Mouse (Mus musculus): ENCODE measurements around the gene Myo1a.

Myo1a gene

DNA sequence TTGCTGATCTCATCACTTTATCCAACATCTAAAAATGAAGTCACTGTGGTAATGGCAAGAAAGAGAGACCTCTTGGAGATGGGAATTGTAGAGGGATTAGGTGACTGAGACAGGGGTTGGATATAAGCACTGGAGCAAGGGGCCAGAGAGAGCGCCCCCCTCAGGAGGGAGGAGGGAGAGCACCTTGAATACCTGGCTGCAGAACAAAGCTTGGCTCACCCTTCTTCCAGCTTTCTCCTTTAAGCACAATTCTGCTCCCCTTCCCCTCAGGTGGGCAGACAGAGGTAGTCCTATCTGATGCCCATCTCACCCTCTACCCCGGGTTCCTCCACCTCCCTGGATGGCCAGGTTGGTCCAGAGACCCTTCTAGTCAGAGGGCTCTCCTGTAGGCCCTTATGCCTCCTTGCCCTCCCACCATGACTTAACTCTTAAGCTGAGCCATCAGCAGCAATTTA, at the start of gene Myo1a:
Gene Myo1a, plus strand, starts transcription at position 405 of the 455 bp plus-strand sequence.
- no peak for DNase-seq (ENCODE audit: low read depth, low spot score)

- peak; percentile 62 for DNase-seq (ENCODE audit: low read depth, low spot score)
Observed at GRCm38 (mm10) chr10:127657617-127658016, 47.4 kb upstream of the Myo1a start.

DNA sequence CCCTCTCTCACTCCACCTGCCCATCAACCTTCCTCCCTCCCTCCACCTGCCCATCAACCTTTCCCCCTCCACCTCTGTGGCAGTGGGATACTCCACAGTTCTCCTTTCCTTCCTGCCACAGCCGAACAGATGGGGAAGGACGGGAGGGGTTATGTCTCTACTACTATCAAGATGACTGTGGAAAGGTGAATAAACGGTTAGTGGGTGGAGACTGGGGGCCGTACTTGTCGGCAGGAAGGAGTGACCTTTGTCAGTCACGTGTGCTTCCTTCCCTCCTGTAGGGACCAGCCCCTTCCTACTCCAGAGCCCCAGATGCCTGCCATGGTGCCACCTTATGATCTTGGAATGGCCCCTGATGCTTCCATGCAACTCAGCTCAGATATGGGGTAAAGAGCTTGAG, 46.9 kb upstream of the Myo1a start:
- DNase-seq (ENCODE audit: low read depth, low spot score), result peak; percentile 92

- DNase-seq (ENCODE audit: low read depth, low spot score), result no peak
Observed at GRCm38 (mm10) chr10:127659551-127659950, 45.4 kb upstream of the Myo1a start.

DNA sequence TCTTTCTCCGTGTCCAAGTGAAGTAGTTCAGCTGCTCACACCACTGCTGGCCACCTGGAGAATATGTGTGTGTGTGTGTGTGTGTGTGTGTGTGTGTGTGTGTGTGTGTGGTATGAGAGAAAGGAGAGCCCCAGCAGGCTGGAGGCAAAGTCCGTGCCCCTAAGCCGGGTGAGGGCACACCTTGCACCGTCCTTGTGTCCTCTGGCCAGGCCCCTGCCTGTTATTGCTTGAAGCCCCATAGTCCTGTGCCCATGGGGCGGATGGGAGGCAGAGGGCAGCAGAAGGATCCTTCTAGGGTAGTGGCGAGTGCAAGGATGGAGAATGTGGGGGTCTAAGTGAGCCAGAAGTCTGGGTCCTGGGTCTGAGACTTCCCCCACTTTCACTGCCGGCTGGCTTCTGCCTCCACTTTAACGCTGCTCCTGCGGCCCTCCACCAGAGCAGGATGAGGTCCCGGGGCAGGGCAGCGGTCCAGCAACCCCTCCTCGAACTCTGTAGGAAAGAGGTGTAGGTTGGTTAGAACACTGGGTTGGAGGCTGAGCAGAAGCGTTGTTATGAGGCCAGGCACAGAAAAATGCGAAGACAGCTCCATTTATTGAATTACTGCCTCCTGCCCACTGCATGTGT, 43.6 kb upstream of the Myo1a start:
- DNase-seq (ENCODE audit: low read depth, low spot score), result no peak

DNA sequence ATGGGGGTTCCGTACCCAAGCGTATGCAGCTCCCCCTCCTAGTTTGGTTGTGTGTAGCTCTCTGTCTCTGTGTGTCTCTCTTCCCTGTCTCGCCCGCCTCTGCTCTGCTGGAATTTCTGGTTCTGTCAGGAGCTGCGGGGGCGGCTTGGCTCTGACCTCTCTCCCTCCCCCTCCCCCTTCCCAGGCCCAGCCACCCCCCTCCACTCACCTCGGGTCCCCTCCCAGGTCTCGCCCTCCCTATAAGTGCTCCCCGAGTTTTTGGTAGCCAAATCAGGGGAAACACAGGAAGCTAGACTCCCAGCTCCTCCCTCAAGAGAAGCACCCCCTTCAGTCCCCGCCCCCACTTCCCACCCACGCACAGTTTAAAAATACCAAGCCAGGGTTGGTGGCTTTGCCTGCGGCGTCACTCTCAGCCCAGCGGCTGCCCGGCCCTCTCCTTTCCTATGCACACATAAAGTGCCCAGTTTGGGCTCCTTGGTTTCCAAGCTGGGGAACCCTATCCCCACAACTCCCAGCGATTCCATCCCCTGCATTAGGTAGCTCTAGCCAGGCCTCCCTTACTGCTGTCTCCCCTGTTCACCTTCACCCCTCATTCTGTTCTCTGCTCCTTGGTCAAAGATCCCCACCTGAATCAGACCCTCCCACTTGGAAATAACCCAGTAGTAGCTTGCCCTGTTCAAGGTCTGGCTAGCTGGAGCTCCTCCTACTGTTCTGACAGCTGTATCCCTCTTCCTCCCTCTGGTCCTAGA, 42.9 kb upstream of the Myo1a start:
- DNase-seq (ENCODE audit: low read depth, low spot score), result peak; percentile 61

- no peak for DNase-seq (ENCODE audit: low read depth, low spot score)
Observed at GRCm38 (mm10) chr10:127662666-127663253, 42.2 kb upstream of the Myo1a start.

DNA sequence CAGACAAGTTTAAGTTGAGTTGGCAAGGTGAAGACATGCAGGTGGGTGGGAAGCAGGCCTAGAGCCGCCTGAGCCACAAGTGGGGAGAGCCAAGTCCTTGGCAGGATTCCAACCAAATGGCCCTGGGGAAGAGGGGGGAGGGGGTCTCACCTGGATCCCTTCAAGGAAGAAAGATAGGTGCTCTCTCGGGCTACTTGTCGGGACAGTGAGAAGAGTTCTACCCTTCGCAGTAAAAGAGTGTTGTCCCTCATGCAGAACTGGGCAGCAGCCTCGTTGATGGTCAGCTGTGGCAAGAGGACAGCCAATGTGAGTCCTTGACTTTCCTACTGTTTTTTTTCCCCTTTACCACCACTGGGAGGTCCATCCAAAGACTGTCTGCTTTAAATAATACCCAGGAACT, 41.4 kb upstream of the Myo1a start:
- DNase-seq (ENCODE audit: low read depth, low spot score), result no peak

- DNase-seq (ENCODE audit: low read depth, low spot score), result no peak
Observed at GRCm38 (mm10) chr10:127664166-127664565, 40.8 kb upstream of the Myo1a start.

- no peak for DNase-seq (ENCODE audit: low read depth, low spot score)
Observed at GRCm38 (mm10) chr10:127664891-127665290, 40.1 kb upstream of the Myo1a start.

GRCm38 (mm10) chr10:127665366-127666181, 39.4 kb upstream of the Myo1a start:
- peak; percentile 38 for DNase-seq (ENCODE audit: low read depth, low spot score)

GRCm38 (mm10) chr10:127666501-127667268, 38.3 kb upstream of the Myo1a start, which contains the start of gene Nemp1:
Gene Nemp1 (plus strand): TSS chr10:127666901.
- DNase-seq (ENCODE audit: low read depth, low spot score), result peak; percentile 74

- peak; percentile 93 for DNase-seq (ENCODE audit: low read depth, low spot score)
Observed at GRCm38 (mm10) chr10:127667269-127668092, 37.5 kb upstream of the Myo1a start.

GRCm38 (mm10) chr10:127668093-127669050, 36.6 kb upstream of the Myo1a start, which contains the start of gene Nab2:
Gene Nab2 (minus strand): TSS chr10:127668568.
- DNase-seq (ENCODE audit: low read depth, low spot score), result peak; percentile 71

DNA sequence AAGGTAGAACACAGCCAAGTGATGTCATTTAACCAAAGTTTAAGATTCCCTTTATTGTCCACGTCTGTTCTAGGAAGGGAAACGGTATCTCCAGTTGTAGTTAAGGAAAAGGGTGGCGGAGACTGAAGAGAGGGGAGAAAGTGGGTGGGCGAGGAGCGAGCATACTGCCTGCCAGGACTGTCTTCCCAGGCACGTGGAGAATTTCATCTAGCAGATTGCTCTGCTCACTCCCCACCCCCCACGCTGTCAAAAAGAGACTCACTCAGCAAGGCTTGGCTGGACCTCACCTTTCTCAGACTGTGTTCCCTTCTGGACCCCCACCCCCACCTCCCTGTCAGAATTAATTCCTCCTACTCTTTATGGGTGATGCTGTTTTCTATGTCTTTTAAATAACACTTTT, 35.8 kb upstream of the Myo1a start:
- DNase-seq (ENCODE audit: low read depth, low spot score), result no peak

GRCm38 (mm10) chr10:127670185-127670584, 34.8 kb upstream of the Myo1a start:
- DNase-seq (ENCODE audit: low read depth, low spot score), result peak; percentile 29

GRCm38 (mm10) chr10:127671276-127671675, 33.7 kb upstream of the Myo1a start:
- peak; percentile 52 for DNase-seq (ENCODE audit: low read depth, low spot score)

DNA sequence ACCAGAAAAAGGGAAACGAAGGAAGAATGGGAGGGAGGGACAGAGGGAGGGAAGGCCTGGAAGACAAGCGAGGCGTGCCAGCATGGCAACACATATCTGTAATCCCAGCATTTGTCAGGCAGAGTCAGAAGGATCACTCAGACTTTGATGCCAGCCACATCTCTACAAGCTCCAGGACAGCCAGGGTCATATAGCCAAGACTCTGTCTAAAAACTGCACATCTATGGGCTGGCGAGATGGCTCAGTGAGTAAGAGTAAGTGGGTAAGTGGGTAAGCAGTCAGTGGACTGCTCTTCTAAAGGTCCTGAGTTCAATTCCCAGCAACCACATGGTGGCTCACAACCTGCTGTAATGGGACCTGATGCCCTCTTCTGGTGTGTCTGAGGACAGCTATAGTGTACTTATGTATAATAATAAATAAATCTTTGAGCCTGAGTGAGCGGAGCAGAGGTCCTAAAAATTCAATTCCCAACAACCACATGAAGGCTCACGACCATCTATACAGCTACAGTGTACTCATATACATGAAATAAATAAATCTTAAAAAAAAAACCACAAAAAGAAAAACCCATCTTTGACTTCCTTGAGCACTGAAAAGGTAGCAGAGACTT, 30.8 kb upstream of the Myo1a start:
- DNase-seq (ENCODE audit: low read depth, low spot score), result no peak

All from ES-CJ7 (cell line).